Mouse (Mus musculus): ENCODE data around the gene Vim.

GRCm38 (mm10) chr2:13575287-13575801 is 1.6 kb downstream of the Vim start:
- TF ChIP-seq TAL1 (IDR thresholded peaks at IDR 0.05; ENCODE audit: low read length) (no peak), GATA1 (IDR thresholded peaks at IDR 0.05; ENCODE audit: low read length) (no peak)
